Mouse (Mus musculus) olfactory bulb, adult 2 months (tissue): ENCODE measurements around the gene Ybx3.

ENCODE experiments used
- CTCF ChIP-seq: fragments of 200-500 bp; IDR thresholded peaks from 2 replicates; pipeline ENCODE4 v1.5.1; 2012; ENCODE audit warnings: low read depth, mild to moderate bottlenecking, low read length, moderate library complexity; ENCODE audit not compliant: insufficient read depth
- POLR2A ChIP-seq: fragments of 200-500 bp; IDR thresholded peaks from 2 replicates; pipeline ENCODE4 v1.6.1; 2012; ENCODE audit warnings: mild to moderate bottlenecking, low read depth, low read length, moderate library complexity; ENCODE audit not compliant: insufficient read depth

DNA sequence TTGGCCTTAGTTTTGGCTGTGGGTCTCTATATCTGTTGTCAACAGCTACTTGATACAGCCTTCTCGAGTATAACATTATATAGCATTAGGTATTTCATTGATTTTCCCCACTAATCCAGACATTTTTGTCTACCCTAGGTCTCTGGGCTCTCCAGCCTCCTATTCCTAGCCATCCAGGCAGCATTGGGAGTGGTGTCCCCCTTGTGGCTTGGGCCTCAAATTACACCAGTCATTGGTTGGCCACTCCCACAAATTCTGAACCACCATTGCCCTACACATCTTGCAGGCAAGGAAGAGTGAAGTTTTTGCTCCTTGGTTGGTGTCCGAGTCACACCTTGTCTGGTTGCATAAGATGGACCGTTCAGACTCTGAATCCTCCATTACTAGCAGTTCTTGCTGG is 33.3 kb upstream of the Ybx3 start:
- no peak for TF ChIP-seq CTCF
- TF ChIP-seq POLR2A: no peak
